Mouse (Mus musculus) left cerebral cortex, adult 9 months (tissue): ENCODE data around the gene Wdr24.

Experiments used
- DNase-seq, 2 experiments: peaks; one replicate each; pipeline ENCODE4 v3.0.0; 2022; ENCODE audit warnings: low spot score in 2 of 2

The Wdr24 gene

GRCm38 (mm10) chr17:25877741-25878610, 54.5 kb downstream of the Wdr24 start:
- no peak for DNase-seq
